Mouse (Mus musculus) intestine, embryonic 14.5 days (tissue): ENCODE data around the gene Soga1. TPM values are rescaled to one million over a fixed set of nuclear protein-coding genes. Genes with fewer than 3 reads are reported as not detected.

Experiments used
- ATAC-seq: fragments of 200-750 bp; cut with Nextera tagmentation; replicated peaks from 2 replicates; pipeline ENCODE4 v1.8.0; 2017; ENCODE audit warnings: low read depth, moderate number of reproducible peaks, moderate TSS enrichment, moderate library complexity; ENCODE audit not compliant: low FRiP score, low TSS enrichment
- DNase-seq: peaks from one replicate; pipeline ENCODE4 v3.0.0-alpha.2; 2018; ENCODE audit warnings: low spot score
- H3K27ac ChIP-seq: fragments of 300-500 bp; sonication (generic); 2 replicates; pipeline ENCODE4 v1.5.1; 2014; ENCODE audit warnings: low read depth, mild to moderate bottlenecking, control low read depth
- H3K27me3 ChIP-seq: fragments of 300-500 bp; sonication (generic); replicated peaks from 2 replicates; pipeline ENCODE4 v1.6.1; 2014; ENCODE audit warnings: low read length, control low read depth; ENCODE audit not compliant: control insufficient read depth, insufficient read depth
- H3K36me3 ChIP-seq: fragments of 300-500 bp; sonication (generic); 2 replicates; pipeline ENCODE4 v1.6.1; 2014; ENCODE audit warnings: low read length, control low read depth; ENCODE audit not compliant: control insufficient read depth, insufficient read depth
- H3K4me1 ChIP-seq: fragments of 300-500 bp; sonication (generic); replicated peaks from 2 replicates; pipeline ENCODE4 v1.6.1; 2014; ENCODE audit warnings: low read length, control low read depth, mixed read lengths; ENCODE audit not compliant: control insufficient read depth, insufficient read depth
- H3K4me2 ChIP-seq: fragments of 300-500 bp; sonication (generic); 2 replicates; pipeline ENCODE4 v1.6.1; 2014; ENCODE audit warnings: low read length
- H3K4me3 ChIP-seq: fragments of 300-500 bp; sonication (generic); 2 replicates; pipeline ENCODE4 v1.5.1; 2014; ENCODE audit warnings: low read depth, low read length, control low read depth, mixed read lengths
- H3K9ac ChIP-seq: fragments of 300-500 bp; sonication (generic); 2 replicates; pipeline ENCODE4 v1.6.1; 2014; ENCODE audit warnings: mild to moderate bottlenecking, low read length
- H3K9me3 ChIP-seq: fragments of 300-500 bp; sonication (generic); 2 replicates; pipeline ENCODE4 v1.6.1; 2016; ENCODE audit warnings: low read length, control low read depth; ENCODE audit not compliant: control insufficient read depth
- WGBS: fragments of 180-500 bp; shearing (Covaris S2); extraction: QIAGEN DNeasy Blood & Tissue Kit; methylation state at CpG from one replicate; pipeline ENCODE4 v1.1.7; 2014; 5-methylcytosine and 5-hydroxymethylcytosine counted together
- polyA plus RNA-seq: library from polyadenylated mRNA; unstranded; fragments of >200 nt; fragmentation: Nextera tagmentation; extraction: Ambion mirVana; gene quantifications from 2 replicates; pipeline ENCODE4 v1.2.1, GENCODE M21; 2014

Soga1 gene
- 4.7 and 6.1 TPM in 2 replicates for polyA plus RNA-seq

- Histone ChIP-seq H3K27me3 (no peaks in the 10 kb centered on the region), H3K9me3 (no peaks in the 10 kb centered on the region), H3K4me1 (peaks cover 40% of the 10 kb centered on the region), H3K36me3 (0 out of 2 replicates have a peak, but pooled peaks cover 6% of the 10 kb centered on the region), H3K4me3 (peak within 1 kb of the TSS; percentile 53), H3K9ac (peak within 1 kb of the TSS; percentile 94), H3K4me2 (peak within 1 kb of the TSS; percentile 91), H3K27ac (peak within 1 kb of the TSS; percentile 95)
- under 1% methylated on average over 107 of the region's 136 CpGs for WGBS
- peak; percentile 91 for DNase-seq
- peak; percentile 91 for ATAC-seq
Observed at GRCm38 (mm10) chr2:157078793-157079700, at the start of gene Soga1. Soga1 (minus strand) TSS chr2:157079254.

DNA sequence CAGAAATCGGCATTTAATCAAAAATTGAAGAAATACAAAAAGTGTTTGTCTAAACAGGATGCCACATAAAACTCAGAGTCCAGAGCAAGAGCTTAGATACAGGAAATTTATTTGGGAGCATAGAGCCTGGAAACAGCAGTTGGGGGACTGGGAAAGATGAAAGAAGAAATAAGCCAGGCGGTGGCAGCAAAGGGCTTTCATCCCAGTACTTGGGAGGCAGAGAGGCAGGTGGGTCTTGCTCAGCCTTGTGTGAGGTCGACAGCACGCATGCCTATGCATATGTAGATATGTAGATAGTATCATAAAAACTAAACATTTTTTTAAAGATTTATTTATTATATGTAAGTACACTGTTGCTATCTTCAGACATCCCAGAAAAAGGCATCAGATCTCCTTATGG lies 49.0 kb upstream of the Soga1 start:
- no peak overlapping the region for H3K27ac ChIP-seq
- no peaks in the 10 kb centered on the region for H3K27me3 ChIP-seq
- peaks cover 8% of the 10 kb centered on the region for H3K36me3 ChIP-seq
- H3K4me1 ChIP-seq: peaks cover 3% of the 10 kb centered on the region; the same call in 1 of the 2 replicates
- no peak overlapping the region for H3K4me3 ChIP-seq
- no peaks in the 10 kb centered on the region for H3K9me3 ChIP-seq
- DNase-seq (no peak), ATAC-seq (no peak)
- H3K4me2 ChIP-seq: no peak overlapping the region
- H3K9ac ChIP-seq: no peak overlapping the region
- WGBS: 56% methylated on average over 4 of the region's 4 CpGs

- H3K27ac ChIP-seq: no peak overlapping the region
- H3K36me3 ChIP-seq: peaks cover 11% of the 10 kb centered on the region
- no peak overlapping the region for H3K9ac ChIP-seq
- no peaks in the 10 kb centered on the region for H3K27me3 ChIP-seq
- peaks cover 3% of the 10 kb centered on the region; the same call in 1 of the 2 replicates for H3K4me1 ChIP-seq
- no peak overlapping the region for H3K4me3 ChIP-seq
- no peaks in the 10 kb centered on the region for H3K9me3 ChIP-seq
- H3K4me2 ChIP-seq: no peak overlapping the region
- ATAC-seq (no peak), DNase-seq (no peak)
- 66% methylated on average over 3 of the region's 3 CpGs for WGBS
Observed at GRCm38 (mm10) chr2:157127370-157127769, 48.3 kb upstream of the Soga1 start.

DNA sequence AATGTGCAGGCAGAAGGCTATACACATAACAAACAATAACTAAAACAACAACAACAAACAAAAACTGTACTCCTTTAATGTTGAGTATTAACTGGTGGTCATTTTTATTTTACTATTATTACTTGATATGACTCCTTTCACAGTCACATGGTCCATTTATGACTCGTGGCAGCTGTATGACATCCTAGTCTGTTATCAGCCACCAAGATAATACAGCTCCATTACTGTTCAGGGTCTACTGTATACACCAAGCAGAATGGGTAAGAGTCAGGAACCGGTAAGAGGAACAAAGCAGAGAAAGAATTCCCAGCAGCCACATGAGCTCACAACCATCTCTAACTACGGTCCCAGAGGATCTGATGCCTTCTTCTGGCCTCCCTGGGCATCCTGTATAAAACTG lies 46.2 kb upstream of the Soga1 start:
- WGBS: 78% methylated on average over 3 of the region's 3 CpGs
- peaks cover 24% of the 10 kb centered on the region for H3K36me3 ChIP-seq
- ATAC-seq: no peak

GRCm38 (mm10) chr2:157121766-157122165 lies 42.7 kb upstream of the Soga1 start:
- DNase-seq (no peak), ATAC-seq (no peak)
- no peaks in the 10 kb centered on the region for H3K4me1 ChIP-seq
- no peaks in the 10 kb centered on the region for H3K9me3 ChIP-seq
- H3K4me2 ChIP-seq: no peak overlapping the region
- H3K9ac ChIP-seq: no peak overlapping the region
- no peaks in the 10 kb centered on the region for H3K27me3 ChIP-seq
- no peak overlapping the region for H3K27ac ChIP-seq
- 89% methylated on average over 8 of the region's 8 CpGs for WGBS
- no peak overlapping the region for H3K4me3 ChIP-seq
- H3K36me3 ChIP-seq: peaks cover 31% of the 10 kb centered on the region

More for the DNA sequence above, 46.2 kb upstream of the Soga1 start:
- DNase-seq: no peak
- Histone ChIP-seq H3K27ac (no peak overlapping the region), H3K4me2 (no peak overlapping the region), H3K4me3 (no peak overlapping the region), H3K9ac (no peak overlapping the region), H3K27me3 (no peaks in the 10 kb centered on the region), H3K9me3 (no peaks in the 10 kb centered on the region), H3K4me1 (peaks cover 3% of the 10 kb centered on the region; the same call in 1 of the 2 replicates)

DNA sequence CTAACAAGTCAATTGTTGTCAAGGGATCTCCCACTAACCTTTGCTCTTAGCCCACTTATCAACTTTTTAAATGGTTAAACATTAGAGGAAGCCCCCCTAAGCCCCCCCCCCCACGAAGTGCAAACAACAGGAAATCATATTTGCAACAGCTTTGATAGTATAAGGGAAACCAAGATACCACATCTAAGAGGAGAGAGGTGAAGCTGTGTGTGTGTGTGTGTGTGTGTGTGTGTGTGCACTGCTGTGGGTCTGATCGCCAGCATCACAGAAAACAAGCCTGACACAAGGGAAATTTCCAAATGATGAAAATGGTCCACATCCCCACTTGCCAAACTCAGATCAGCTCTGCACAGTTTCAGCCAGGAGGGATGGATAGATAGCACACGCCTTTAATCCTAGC lies 40.0 kb upstream of the Soga1 start:
- Histone ChIP-seq H3K27me3 (no peaks in the 10 kb centered on the region), H3K36me3 (peaks cover 40% of the 10 kb centered on the region)
- 0 out of 2 replicates have a peak, but pooled peaks have one; percentile 45 for ATAC-seq

GRCm38 (mm10) chr2:157118556-157118955 lies 39.5 kb upstream of the Soga1 start:
- Histone ChIP-seq H3K9ac (no peak overlapping the region), H3K36me3 (peaks cover 45% of the 10 kb centered on the region), H3K27ac (no peak overlapping the region), H3K4me3 (no peak overlapping the region), H3K4me2 (no peak overlapping the region), H3K9me3 (no peaks in the 10 kb centered on the region), H3K27me3 (no peaks in the 10 kb centered on the region), H3K4me1 (no peaks in the 10 kb centered on the region)
- 62% methylated on average over 4 of the region's 4 CpGs for WGBS
- peak; percentile 15; the same call in 1 of the 2 replicates for ATAC-seq
- no peak for DNase-seq

More for the DNA sequence above, 40.0 kb upstream of the Soga1 start:
- 47% methylated on average over 3 of the region's 3 CpGs for WGBS
- DNase-seq: no peak
- no peak overlapping the region for H3K27ac ChIP-seq
- no peak overlapping the region for H3K4me2 ChIP-seq
- H3K4me1 ChIP-seq: no peaks in the 10 kb centered on the region
- H3K9ac ChIP-seq: no peak overlapping the region
- no peak overlapping the region for H3K4me3 ChIP-seq
- H3K9me3 ChIP-seq: no peaks in the 10 kb centered on the region

DNA sequence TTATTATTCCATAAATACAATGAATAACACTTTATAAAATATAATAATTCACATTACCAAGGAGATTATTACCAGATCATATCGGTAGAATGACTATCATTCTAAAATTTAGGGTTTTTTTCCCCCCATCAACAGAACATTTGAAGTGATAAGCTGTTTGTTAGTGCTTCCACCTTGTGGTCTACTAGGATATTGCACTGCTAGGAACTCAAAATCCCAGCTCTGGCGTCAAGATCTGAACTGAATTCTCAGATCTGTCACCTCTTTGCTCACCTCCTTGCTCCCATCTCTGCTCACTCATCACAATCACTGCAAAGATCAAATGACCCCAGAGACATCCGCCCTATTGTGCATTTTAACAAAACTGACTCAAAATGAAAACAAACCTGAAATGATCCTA lies 37.9 kb upstream of the Soga1 start:
- Histone ChIP-seq H3K4me1 (no peaks in the 10 kb centered on the region), H3K27me3 (no peaks in the 10 kb centered on the region), H3K9ac (no peak overlapping the region), H3K4me2 (no peak overlapping the region), H3K27ac (no peak overlapping the region), H3K4me3 (no peak overlapping the region), H3K36me3 (peaks cover 47% of the 10 kb centered on the region), H3K9me3 (no peaks in the 10 kb centered on the region)
- 22% methylated on average over 3 of the region's 3 CpGs for WGBS
- ATAC-seq (no peak), DNase-seq (no peak)
